Mouse (Mus musculus) right cerebral cortex, adult 18-20 months (tissue): ENCODE measurements around the gene Ptpn1.

Source experiments
- DNase-seq: peaks from one replicate; pipeline ENCODE4 v3.0.0; 2022; ENCODE audit warnings: mixed read lengths

Ptpn1 gene

DNA sequence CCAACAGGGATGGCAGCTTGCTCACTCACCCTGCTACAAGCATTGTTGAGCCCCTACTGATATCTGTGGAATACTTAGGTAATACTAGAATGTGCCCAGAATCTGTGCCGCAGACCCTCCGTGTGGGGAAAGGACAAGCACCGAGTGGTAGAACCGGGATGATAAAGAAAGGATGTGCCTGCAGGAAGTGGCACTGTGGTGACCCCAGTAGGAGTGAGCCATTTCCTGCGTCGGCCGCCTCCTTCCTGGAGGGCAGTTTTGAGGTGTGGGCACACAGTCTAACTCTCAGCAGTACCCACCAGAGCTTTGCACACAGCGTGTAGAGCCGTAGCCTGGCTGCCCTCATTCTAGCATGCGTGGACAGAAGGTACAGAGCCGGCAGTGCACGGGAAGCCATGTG lies 43.9 kb downstream of the Ptpn1 start:
- no peak for DNase-seq

DNA sequence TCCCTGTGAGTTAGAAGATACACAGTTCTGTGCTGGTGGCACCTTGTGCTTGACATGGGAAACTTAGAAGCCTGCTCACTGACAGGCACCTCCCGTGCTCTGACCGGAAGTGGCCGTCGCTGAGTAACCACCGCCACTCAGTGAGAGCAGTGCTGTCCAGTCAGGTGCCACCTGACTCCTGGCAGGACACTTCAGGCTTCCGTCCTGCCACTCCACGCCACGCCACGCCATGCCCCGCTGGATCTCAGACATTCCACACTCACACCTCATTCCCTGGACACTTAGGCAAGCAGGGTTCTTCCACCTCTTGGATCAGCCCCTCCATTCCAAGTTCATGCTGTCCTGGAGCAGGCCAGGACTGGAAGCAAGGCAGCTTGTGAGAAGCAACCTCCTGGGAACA lies 46.4 kb downstream of the Ptpn1 start:
- no peak for DNase-seq

DNA sequence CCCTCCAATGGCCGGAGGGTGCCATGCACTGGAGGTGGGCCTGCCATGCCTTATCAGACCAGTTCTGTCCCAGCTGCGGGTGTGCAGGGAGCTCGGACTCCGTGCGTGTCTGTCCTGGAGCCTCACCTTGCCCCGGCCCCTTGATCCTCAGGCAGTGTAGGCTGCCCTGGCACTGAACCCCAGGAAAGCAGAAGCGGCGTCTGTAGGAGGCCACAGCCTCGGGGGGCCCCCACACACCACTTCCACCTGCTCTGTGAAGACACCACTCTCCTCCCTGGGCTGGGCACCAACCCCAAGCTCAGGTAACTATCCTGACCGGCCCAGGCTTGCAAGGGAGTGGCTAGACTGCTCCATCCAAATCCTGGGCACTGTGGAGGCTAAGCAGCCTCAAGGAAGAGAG lies 48.5 kb downstream of the Ptpn1 start:
- DNase-seq = no peak

DNA sequence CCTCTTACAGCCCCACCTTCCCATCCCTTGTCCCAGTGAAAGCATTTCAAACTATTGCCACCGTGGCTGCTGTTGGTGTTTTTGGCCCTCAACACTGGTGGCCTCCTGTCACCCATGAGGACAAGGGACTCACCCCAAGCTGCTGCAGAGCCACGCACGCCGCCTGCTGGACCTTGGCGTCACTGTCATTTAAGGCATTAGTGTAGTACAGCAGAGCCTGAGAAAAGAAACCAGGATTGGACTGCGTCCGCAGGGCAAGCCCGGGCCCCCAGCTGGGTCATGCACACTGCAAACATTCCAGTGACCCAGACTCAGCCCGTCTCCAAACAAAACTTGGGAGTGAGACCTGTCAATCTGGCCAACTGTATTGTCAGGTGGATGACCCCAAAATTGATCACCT lies 50.8 kb downstream of the Ptpn1 start:
- no peak for DNase-seq

DNA sequence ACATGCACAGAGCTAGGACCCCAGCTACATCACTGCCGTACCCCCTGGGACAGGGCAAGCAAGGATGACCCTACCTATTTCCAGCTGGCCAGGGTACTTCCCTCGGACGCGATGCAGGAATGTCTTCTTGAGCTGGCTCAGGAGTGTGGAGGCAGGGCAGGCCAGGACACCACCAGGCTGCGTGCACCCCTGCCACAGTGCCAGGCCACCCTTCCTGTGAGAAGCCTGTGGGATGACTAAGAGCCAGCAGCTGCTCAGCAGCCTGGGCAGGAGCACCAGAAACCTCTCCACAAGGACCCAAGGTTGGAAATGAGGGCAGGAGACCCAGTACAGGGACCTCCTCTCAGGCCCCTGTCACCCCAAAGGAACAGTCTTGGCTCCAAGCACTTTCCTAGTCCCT lies 52.5 kb downstream of the Ptpn1 start:
- DNase-seq = no peak

DNA sequence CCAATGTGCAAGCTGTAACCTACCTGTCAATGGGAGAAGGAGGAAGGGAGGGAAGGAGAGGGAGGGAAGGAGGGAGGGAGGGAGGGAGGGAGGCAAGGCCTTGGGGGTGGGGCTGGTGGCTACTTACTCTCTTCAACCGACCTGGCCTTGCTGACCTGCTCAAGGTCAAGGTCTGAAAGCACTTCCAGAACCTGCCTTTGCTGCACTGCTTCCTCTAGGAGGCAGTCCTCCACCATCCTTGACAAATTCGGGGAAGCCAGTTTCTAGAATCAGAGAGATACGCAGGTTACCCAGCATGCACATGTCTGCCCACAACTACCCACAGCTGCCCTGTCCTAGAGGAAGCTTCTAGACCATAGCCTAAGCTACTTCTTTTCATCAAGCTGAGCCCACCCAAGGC lies 53.1 kb downstream of the Ptpn1 start:
- DNase-seq = no peak

DNA sequence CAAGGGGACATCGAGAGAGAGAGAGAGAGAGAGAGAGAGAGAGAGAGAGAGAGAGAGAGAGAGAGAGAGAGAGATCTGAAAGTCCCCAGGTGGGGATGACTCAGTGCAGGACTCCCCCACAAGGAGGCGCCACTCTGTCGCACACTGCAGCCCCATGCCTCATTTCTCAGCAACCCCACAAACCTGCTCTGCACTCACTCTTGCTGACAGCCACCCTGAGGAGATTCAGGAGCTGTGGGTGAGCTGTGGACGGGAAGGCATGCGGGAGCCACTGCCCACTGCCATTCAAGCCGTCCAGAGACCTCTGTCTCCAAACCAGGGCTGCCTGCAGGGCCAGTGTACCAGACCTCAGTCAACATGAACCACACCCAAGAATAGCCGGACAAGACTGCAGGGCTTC lies 54.9 kb downstream of the Ptpn1 start:
- DNase-seq = no peak

DNA sequence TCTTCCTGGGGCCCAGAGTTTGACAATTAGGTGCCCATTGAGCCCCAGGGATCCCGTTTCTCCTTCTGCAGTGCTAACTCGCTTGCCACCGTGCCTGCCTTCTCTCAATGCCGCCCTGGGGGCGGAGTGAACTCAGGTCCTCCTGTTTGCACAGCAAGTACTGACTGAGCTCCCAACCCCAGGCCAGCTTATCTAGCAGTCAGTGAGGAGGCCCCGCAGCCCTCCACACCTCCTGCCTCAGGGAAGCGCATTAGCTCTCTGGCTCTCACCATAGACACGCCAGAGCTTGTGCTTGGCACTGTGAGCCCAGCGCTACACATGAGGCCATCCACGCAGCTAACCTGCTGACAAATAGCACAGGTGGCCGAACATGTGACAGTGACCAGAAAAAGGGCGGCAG lies 55.8 kb downstream of the Ptpn1 start:
- DNase-seq = no peak

DNA sequence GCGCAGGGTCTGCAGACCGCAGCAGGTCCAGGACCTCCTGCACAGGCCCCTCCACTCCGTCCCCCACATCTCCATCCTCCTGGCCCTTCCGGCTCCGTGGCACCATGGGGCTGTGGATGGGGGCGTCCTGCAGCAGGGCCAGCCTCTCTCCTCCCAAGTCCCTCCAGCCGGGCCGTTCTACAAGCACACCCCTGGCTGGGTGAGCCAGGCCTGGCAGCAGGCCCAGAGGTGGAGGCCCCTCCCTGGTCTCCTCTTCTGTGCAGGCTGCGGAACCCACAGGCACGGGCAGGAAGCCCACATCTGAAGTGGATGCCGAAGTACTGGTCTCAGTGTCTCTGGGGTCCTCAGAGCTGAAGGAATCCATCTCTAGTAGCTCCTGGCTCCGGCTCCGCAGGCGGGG lies 57.5 kb downstream of the Ptpn1 start:
- no peak for DNase-seq

DNA sequence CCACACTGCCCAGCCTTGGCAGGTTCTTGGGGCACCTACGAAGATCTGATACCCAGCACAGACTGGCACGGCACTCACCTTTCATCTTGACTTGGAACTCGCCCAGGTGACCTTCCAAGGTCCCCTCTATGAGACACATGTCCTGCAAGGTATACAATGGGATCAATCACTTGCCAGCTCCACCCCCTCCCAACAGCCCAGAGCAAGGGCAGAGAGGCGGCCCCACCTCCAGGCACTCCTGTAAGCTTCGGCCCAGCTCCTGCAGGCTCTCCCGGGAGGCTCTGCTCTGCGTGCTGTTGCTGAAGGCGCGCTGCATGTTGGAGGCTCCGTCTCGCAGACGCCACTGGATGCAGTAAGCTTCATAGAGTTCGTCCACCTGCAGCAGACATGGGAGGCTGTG lies 61.4 kb downstream of the Ptpn1 start:
- DNase-seq = no peak

DNA sequence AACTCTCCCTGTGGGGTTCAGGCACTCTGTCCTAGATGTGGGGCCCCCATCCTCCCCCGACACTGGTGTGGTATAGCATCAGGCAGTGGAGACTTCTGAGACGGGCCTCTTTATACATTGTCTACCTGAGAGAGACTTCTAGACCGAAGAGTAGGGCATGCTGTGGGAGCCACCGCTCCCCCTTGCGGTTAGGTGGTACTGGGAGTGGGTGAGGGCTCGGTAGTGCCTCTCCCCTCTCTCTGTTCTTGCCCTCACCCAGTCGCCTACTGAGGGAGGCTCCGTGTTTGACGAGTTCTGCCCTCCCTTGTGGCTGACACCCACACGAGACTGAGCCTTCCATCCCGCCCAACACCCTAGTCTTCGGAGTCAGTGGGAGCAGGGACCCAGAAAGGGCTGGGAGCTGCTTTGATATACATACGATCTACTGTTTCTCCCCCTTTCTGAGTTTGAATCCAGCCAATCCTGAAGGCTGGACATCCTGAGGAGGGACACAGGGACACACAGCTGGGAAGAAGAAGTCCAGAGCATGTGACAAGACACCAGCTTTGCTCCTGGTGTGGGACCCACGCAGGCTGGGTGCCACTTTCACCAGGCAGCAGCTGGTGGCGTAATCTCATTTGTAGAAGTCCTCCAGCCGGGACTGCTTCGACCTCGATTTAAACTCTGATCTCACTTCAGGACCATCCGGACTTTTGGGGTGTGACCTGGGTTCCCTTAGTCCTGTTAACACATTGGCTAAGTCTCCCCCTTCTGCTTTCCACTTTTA lies 64.2 kb downstream of the Ptpn1 start:
- no peak for DNase-seq

DNA sequence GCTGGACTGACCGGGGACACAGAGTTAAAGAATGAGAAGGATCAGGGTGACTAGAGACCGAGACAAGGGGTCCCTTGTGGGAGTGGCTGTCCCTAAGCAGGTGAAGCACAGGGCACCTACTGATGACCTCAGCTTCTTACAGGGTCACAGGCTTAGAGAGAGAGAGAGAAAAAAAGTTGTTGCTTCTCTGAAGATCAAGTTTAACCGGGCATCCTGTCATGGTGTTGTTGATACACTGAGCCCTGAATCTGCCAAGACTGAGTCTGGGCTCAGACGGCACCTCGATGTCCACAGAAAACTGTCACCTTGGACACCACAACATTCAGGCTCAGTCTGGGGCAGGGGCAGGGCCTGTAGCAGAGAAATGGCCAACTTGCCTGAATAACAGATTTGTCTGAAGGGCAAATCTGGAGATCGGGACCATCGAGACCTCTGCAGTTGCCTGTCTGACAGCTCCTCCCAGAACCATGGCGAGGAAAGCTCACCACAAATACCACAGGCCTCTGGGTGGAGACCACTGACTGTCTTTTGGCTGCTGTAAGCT lies 64.9 kb downstream of the Ptpn1 start:
- DNase-seq = no peak

DNA sequence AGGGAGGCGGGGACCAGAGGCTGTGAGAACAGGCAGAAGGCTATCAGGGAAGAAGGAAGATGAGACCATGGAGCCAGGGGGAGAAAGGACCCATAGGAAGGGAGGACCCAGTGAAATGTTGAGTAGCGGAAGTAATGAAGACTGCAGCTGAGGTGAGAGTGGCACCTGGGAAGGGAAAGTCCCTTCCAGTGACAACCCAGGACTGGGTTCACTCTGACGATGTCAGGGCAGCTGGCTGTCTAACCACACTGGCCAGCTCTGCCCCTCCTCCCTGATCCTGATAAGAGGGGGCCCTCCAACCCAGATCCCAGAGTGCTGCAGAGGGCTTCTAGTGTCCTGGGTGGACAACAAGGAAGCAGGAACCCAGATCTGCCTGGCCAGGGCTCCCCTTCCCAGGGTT lies 65.7 kb downstream of the Ptpn1 start:
- no peak for DNase-seq

DNA sequence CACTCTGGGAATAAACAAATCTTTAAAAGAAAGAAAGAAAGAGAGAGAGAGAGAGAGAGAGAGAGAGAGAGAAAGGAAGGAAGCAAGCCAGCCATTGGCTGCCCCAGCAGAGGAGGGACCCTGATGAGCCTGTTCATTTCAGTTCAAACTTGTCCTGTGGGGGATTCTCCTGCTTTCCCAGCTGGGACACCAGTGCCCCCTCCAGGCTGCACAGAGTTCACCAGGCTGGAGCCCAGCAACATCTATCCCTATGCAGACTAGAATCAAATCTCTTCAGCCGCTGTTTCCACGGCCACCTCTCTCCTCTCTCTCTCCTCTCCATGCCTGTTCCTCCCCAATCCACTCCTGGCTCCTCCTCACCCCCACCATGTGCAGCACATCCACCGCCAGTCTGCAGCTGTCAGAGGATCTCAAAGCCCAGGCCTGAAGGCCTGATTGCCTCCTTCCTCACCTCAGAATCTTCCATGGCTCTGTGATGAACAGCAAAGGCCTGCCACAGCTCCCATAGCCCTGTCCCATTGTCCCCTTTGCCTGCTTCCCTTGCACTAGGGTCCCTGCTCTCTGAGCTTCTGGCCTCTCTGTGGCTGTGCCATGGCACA lies 67.4 kb downstream of the Ptpn1 start:
- DNase-seq = no peak

DNA sequence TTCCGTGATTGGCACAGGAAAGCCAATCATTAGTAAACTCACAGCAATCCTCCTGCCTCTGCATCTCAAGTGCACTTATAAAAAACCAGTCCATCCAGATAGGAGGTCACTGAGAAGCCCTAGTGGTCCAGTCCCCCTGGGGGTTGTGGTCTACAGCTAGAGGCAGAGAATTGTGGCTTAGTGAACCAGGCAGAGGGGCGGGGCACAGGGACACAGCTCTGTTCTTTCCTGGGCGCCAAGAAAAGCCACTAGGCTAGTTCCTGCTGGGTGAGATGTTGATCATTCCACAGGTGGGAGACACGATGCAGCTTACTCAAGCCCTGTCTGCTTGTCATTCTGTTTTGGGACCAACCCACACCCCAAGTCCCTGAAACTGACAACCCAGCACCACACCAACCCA lies 70.3 kb downstream of the Ptpn1 start:
- no peak for DNase-seq

DNA sequence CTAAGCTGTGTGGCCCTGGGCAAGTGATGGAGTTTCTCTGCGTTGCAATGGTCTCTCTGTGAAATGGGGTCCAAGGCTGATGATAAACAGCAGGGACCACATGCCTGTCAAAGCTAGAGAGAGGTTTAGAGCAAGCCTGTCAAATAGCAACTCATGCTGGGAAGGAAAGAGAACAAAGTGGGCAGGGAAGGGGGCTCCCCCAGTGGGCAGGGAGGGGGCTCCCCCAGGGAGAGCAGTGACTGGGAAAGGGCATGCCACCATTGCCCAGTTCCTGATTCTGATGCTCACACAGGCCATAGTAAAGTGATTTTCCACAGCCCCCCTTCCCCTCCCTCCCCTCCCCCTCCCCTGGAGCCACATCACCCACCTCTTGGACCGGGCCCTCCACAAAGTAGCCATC lies 71.0 kb downstream of the Ptpn1 start:
- no peak for DNase-seq

DNA sequence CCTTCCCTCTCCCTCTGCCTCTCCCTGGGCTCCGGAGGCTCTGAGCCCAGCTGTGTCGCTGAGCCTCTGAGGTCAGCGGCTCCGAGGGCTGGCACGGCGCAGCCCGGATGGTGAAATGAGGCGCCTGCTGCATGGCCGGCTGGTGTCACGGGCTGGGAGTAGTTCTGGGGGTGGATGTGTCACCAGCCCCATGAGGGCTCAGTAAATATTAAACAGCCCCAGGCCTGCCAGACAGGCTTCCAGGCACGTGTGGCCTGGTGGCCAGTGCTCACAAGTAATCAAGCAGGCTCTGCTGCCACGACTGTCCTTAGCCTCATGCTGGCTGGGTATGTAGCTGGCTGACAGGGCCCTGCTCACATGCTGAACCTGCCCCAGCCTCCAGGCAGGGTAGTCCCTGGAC lies 71.6 kb downstream of the Ptpn1 start:
- DNase-seq = no peak

DNA sequence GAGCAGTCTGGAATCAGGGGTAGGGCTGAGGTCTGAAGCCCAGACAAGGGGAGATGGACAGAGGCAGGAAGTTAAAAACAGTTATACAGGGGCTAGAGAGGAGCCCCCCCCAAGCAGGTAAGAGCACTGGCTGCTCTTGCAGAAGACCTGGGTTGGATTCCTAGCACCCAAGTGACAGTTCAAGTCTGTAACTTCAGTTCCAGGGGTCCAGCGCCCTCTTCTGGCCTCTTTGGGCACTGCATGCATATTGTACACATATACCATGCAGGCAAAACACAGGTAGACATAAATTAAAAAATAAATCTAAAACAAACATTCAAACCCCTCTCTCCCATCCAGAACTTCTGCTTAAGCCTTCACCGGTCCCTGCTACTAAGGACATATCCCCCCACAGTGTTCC lies 72.5 kb downstream of the Ptpn1 start:
- no peak for DNase-seq

DNA sequence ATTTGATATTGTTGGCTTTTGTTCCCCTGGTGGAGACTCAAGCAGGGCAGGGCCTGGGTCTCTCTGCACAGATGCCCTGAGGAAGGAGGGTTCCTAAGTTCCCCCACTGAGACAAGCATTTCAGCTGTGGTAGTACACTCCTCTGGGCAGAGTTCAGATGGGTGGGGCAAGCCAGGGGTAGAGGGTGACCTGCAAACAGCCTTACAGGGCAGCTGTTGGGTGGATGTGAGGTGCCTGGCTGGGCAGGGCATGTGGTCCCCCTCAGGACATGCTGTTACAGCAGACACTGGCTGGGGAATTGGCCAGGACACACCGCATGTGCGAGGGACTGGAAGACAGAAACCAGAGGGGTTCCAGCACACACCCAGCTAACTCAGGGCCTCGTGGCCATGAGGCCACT lies 73.1 kb downstream of the Ptpn1 start:
- DNase-seq = no peak

DNA sequence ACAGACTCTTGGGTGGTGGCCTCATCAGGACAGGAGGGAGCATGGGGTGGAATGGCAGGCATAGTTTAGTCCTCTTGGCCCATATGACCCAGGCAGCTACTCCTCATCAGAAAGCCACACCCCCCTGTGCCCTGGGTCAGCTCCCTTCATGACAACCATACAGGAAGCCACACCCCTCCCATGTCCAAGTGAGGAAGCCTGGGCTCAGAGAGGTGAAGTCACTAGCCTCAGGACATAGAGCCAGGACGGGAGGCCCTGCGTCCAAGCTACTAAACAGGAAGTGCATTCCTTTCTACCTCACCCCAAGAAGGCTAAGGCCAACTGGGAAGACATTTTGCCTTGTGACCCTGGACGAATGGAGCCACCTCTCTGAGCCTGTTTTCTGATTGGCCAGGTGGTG lies 73.8 kb downstream of the Ptpn1 start:
- no peak for DNase-seq

DNA sequence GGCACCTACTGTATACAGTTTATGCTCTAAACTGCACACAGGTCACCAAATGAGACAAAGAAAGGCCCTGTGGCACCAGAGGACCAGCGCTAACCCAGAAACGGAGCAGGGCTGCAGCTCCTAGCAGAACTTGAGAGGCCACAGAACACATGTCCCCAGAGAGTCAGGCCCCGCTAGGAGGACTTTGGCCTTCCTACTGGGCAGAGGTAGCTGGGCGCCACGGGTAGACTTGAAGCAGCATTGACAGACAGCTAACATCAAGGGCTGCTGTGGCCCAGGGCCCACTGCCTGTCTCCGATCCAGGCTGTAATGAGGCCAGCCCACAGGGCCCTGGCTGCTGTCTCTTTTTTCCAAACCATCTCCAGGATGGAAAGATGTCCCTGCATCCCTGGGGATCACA lies 74.6 kb downstream of the Ptpn1 start:
- DNase-seq = no peak

DNA sequence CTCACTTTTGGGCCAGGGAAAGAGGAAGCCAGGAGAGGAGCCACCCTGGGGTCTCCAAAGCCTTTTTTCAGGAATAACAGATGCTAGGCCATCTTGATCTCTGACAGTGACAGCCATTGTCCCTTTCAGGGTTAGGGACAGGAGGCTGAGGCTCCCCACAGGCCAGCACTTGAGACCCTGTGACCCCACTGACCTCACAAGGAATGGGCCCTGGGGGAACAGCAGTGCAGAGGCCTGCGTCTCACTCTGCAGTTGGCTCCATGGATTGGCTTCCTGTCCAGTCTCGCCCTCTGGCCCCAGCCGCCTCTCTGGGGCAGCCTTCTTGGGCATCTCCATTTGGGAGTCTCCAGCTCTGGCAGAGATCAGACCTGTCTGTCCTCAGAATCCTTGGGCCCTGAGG lies 76.3 kb downstream of the Ptpn1 start:
- no peak for DNase-seq

DNA sequence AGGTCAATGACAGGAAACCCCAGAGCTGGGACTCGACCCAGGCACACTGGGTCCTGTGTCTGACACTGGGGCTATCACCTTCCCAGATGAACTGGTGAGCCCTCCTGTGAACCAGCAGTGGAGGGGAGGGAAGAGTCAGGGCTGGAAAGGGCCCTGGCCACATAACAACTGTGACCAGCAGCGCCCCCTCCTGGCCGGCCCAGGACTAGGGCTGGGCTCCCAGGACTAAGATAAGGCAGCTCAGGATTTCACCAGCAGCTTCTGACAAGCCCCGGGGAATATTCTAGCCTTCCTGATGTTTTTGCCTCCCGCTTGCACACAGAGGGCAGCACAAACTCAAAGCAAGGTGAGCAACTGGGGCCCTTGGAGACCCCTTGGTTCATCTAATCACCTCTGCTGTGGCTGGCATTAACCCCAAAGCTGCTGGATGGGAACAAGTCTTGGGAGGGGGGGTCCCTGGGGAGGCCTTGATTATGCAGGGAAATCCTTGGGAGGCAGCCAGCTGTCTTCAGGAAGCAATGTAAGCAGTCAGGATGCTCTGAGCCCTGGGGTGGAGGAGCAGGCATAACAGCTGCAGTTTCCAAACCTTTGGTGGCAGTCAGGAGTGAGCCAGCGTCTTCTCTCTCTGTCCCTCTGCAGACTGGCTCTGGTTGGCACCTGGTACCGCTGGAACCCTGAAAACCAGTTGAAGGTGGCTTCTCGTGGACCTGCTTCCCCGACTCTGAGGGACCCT lies 78.2 kb downstream of the Ptpn1 start, which contains the start of gene Ripor3:
Ripor3 (minus strand) TSS at position 683 of the 733 bp plus-strand sequence.
- DNase-seq = no peak

DNA sequence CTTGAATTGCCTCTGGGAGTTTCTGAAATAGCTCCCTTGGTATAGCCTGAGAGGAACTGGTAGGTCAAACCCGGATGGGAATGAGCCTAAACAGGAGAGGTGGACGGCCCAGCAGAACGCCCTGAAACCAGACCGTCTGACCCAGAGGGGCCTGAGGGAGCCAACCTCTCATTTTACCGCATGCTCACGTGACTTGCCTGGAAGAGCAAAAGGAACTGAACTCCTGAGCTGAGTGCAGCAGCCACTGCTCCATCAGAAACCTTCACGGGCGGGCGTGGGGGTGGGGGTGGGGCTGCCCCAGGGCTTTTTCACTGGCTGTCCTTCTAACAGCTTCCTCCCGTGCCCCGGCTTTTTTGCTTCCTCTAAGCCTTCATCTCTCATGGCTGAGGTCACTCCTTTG lies 79.0 kb downstream of the Ptpn1 start:
- DNase-seq = no peak
